Mouse (Mus musculus): ENCODE measurements around the gene Mtfp1. TPM values are rescaled to one million over a fixed set of nuclear protein-coding genes. Genes with fewer than 3 reads are reported as not detected.
"Not testable (repeated sequence)": the region's sequence is repeated elsewhere in the genome, so short reads cannot be mapped to it uniquely, and the experiment has no call there.

Mtfp1 gene
- total RNA-seq (2022): 10 to 100 TPM; 37.5 to 49.4 (median 44.0) TPM

DNA sequence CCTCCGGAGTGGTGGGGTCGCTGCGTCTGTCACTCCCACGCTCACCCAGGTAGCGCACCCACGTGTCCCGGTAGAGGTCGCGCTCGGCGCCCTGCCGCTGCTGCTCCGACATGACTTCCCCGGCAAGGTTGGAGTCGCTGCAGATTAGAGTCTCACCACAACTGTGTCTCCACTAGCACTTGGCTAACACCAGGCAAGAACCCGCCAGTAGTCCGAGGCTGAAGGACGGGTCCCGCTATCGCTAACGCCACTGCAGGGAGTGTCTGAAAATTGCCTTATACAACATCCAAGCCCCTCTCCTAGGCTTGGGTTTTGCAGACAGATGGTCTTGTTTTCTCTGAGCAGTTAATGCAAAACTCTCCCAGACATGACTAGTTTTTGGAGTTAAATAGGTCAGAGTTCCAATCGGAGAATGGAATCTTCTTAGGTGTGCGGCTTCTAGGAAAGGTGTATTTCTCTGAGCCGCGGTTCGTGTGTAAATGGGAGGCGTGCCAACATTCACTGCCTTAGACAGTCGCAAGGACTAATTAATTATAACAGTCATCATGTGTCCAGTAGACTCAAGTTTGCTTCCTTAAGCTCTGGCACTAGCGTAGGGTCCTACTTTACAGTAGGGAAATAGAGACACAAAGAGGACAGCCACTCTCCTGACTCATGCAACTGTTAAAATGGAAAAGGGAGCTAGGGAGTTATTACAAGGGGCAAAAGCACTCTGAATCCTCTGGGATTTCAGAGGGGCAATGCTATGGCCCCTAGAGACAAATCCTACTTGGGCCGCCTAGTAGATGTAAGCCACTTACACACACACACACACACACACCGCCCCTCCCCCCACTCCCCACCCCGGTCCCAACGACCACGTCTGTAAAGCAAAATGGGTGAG is at the start of gene Mtfp1:
Gene Mtfp1 (minus strand): TSS at position 275 of the 883 bp plus-strand sequence.
- DNase-seq (ENCODE audit: low spot score in 2 of 2): peak; percentile 32 to 44

DNA sequence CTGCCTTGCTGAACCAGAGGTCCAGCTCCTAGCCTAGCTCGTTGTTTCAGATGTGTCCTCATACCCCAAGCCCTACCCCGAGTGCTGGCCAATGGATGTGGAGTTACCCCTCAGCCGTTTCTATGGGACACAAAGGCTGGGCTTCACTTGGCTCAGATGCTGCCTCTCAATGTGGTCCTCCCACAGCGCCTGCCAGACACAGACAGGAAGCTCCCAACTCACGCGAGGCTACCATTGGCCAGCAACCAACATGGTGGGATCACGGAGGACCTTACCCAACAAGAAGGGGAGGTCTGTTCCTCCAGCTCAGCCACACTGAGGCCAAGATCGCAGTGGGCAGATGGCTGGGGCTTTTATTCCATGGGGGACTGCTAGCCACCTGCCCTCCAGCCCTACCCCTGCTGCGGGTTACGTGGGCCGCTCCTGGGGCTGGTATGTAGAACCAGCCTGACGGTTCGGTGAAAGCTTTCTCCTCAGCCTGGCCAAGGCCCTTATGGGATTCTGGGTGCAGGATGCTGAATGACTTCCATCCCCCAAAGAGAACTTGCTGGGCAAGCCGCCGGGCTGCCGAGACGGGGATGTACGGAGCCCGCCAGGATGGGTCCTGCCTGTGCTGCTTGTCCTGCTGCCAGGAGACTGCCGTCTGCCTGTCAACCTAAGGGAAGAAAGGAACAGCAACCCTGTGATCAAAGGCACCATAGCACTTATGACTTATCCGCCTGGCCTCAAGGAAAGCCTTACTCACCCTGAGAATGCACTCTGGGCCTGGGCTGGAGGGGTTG is 48.2 kb upstream of the Mtfp1 start:
- no peak for DNase-seq (ENCODE audit: low spot score in 2 of 2)

DNA sequence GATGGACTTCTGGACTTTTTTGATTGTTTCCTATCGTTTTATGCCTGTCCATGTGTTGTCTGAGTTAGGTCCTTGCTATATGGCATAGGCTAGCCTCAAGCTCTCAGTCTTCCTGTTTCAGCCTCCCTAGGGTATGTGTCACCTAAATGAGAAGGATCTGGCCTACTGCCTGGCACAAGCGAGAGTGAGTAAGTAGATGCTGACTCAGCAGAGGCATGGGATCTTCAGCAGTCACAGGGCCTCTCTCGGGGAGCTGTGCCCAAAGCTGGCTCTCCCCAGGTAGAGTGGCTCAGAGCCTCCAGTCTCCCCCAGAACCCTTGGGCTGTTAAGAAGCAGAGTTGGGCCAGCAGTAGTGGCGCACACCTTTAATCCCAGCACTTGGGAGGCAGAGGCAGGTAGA is 47.1 kb upstream of the Mtfp1 start:
- no peak for DNase-seq (ENCODE audit: low spot score in 2 of 2)

DNA sequence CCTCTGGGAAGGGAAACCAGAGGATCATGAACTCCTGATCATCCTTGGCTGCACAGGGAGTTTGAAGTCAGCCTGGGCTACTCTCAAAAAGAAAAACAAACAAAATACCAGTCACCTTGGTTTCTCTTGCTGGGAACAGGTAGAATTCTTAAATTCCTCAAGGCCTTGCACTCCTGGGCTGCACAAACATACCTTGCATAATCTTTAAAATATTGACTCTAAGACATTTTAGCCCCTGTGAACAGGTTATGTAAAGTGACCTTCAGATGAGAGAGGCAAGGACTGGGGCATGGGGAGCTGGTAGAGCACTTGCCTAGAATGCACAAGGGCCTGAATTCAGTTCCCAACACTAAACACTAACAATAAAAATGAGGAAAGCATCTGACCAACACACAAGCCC is 46.3 kb upstream of the Mtfp1 start:
- DNase-seq (ENCODE audit: low spot score in 2 of 2): no peak

DNA sequence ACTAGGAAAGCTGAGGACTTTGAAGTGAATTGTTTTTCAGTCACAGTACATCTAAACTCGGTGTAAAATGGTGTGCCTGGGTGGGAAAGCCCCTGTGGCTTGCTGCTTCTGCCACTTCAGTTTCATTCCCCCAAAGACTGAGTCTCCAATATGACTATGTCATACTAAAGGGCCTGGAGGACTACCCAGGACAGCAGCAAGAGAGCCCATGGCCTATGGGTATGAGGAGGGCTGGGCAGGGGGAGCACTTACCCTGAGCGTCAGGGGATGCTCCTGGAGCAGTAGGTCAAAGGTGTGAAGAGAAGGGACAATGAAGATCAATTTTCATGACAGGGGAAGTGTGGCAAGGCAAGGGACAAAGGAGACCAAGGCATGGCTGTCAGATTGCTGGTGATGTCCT is 43.7 kb upstream of the Mtfp1 start:
- DNase-seq (ENCODE audit: low spot score in 2 of 2): no peak

DNA sequence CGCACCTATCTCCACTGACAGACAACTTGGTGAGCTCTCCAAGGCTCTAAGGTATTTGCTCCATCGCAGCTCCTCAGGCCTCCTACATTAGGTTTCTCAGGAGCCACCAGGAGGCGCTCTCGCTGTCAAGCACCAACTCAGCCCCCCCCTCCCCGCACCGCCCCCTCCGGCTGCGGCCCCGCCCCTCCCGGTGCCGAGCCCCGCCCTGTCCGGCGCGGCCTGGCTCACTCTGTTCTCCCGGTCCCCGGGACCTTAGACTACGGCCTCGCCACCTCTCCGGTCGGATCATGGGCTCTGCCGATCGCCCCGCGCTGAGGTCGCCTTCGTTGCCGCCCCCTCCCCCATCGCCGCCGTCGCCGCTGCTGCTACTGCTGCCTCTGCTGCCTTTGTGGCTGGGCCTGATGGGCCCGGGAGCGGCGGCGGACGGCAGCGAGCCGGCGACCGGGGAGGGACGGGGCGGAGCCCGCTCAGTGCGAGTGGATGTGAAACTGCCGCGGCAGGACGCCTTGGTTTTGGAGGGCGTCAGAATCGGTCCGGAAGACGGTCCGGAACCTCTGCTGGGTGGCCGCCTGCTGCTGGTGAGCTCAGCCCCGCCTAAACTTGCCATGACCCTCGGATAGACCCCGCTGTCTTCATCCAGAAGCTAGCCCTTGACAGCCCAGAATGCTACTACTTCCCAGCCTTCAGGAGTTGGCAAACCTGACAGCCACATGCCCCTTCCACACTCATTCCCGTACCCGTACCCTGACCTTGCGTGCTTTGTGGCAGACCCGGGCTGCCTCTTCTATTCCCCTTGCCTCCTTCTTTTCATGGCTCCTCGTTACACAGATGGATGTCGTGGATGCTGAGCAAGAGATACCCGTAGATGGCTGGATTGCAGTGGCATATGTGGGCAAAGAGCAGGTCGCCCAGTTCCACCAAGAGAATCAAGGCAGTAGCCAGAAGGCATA is 40.0 kb upstream of the Mtfp1 start, which contains the start of gene Rnf215:
Gene Rnf215 (plus strand): TSS at position 217 of the 950 bp plus-strand sequence.
- peak; percentile 72 to 77 for DNase-seq (ENCODE audit: low spot score in 2 of 2)

DNA sequence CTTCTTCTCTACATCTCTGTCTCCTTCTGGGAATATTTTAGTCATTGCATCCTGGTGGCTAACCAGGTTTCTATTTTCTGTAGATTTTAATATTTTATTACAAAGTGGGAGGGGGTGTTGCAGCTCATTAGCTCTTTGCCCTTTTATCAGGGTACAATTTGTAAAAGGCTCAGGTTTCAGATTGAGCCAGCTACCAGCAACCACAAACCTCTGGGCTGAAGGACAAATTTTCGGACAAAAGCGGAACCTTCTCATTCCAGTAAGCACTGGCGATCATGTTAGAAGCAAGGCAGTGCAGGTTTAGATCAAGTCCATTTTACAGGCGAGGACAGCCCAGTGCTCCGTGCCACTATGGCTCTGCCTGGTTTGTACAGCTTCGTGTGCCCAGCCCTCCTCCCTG is 39.2 kb upstream of the Mtfp1 start:
- DNase-seq (ENCODE audit: low spot score in 2 of 2): no peak

DNA sequence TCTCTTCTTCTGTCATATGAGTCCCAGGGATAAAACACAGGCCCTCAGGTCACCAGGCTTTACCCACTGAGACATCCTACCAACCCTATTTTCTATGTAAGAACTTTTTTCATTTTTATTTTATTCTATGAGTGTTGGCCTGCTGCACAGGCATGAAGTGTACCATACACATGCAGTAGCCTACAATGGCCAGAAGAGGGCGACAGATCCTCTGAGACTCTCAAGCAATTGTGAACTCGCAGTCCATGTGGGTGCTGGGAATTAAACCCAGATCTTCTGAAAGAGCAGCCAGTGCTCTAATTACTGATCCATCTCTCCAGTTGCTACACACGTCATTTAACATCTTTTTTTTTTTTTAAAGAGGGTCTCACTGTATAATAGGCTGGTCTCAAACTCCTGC is 38.2 kb upstream of the Mtfp1 start:
- DNase-seq (ENCODE audit: low spot score in 2 of 2): no peak

DNA sequence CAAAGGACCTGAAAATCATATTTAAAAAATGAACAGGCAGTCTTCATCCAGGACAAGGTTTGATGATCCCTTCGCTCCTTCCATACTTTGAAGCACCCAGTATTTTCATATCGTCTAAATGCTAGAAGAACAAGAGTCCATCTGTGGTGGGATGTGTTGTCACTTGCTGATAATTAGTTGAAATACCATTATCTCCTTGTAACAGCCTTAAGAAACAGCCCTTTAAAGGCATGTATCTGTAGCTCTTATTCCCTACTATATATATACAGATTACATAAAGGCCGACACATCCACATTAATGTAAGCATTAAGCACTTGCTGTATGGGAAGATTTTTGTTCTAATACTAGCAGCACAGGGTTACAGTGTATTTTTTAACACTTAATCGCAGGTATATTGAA is 33.2 kb upstream of the Mtfp1 start:
- not testable (repeated sequence) for DNase-seq (ENCODE audit: low spot score in 2 of 2)

DNA sequence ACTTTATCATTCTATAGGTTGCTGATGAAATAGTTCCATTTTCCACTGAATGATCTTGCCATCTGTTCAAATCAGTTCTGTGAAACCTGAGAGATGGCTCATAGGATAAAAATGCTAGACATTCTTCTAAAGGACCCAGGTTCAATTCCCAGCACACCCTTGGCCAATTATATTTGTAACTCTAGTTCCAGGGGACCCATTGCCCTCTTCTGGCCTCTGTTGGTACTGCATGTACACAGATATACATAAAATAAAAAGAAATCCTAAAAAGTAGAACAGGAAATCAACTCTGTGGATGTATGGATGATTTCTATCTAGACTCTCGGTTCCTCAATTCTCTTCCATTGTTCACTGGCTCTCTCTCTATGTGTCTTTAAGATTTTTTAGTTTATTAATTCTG is 31.8 kb upstream of the Mtfp1 start:
- DNase-seq (ENCODE audit: low spot score in 2 of 2): no peak

DNA sequence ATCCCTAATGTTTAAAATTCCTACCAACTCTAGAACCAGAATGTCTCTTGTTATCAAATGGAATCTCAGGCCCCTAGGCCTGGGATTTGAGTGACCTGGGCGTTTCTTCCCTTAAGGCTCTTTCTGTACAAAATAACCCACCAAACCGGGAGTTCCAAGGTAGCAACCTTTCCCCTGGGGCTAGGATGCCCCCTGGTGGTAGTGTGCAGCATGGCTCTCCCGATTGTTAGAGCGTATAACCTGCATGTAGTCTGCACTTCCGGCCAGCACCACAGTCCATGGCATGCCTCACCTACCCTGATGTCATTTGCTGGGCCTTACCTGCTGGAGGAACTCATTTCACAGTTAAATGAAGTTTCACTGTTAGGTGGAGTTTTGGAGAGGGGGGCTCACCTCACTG is 28.7 kb upstream of the Mtfp1 start:
- DNase-seq (ENCODE audit: low spot score in 2 of 2): no peak

DNA sequence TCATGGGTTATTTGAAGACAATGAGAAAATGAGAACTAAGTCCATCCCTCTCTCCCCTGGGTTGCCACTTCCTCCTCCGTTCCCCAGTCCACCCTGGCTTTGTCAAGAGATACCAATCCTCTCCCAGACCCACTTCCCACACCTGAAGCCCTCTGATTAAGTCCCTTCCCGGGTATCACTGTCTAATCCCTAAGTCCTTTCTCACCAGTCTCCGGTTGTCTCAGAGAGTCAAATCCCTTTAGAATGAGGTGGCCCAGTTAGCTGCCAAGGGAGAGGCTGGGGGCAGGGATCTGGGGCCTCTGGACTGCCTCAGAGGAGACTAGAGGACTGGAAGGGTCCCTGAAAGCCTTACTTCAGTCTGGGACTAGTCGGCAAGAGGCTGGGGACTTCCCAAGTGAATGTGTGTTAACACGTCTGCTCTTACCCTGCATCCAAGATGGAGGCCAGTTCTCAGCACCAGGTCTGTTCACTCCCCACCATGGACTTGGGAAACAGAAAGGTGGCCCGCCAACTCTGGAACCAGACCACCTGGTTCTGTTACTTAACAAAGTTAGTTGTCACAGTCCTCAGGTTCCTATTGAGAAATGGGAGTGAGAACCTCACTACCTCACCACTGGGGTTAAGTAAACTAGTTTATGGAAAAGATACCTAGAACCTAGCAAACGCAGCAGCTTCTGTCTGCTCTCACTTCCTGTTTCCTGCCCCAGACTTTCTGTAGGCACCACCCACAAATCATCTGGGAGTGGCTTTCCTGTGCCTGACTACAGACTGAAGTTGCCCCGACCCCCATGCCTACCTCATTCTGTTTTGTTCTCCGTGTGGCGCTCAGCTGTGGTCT is 27.7 kb upstream of the Mtfp1 start, which contains the start of gene Sec14l2:
Gene Sec14l2 (minus strand): TSS at position 674 of the 838 bp plus-strand sequence.
- no peak for DNase-seq (ENCODE audit: low spot score in 2 of 2)

DNA sequence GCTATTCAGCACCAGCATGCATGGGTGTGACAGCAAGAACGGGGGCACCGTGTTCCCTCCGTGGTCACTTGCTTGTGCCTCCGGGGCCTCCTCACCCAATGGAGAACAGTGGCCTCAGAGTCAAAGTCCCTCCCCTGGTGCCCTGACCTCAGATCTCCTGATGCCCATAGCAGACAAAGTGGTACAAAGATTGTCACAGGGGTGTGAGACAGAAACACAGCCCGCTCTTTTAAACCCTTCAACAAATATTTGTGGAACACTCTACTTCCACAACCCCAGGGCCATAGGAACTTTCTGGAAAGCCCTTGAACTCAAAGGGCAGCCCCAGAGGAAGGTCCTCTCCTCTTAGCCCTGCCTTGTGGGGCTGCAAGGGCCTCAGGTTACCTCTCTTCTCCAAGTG is 27.0 kb upstream of the Mtfp1 start:
- no peak for DNase-seq (ENCODE audit: low spot score in 2 of 2)

DNA sequence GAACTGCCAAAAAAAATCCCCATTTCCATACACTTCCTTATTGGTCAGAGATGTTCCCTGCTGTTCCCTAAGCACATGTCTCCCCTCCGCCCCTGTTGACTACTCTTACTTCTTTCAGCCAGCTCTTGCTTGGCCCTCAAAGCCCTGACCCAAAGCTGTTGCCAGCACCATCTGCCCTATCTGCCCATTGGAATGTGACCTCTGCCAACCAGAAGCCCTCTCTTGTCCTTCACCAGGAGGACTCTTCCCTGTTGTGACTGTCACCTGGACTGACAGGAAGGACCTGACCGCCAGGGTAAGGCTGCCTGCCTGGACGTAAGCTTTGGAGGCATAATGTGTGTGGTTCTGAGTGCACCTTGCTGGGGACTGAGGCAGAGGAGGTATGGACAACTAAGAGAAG is 26.4 kb upstream of the Mtfp1 start:
- DNase-seq (ENCODE audit: low spot score in 2 of 2): no peak

DNA sequence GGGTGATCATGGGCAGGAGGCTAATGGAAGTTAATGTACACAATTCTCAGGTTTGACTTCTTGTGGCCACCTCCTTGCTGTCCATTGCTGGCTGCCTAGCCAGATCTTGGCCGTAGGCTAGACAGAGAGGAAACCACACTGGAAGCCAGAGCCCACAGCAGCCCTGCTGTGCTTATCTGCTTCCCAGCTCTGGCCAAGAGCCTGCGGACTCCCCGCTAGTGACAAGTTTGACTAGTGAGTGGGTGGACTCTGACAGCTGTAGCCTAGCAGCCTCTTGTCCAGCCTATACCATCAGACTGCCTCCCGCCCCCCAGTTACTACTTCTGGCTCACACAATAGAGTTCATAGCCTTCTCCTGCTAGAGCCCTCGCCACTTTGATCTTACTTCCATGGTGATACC is 24.4 kb upstream of the Mtfp1 start:
- DNase-seq (ENCODE audit: low spot score in 2 of 2): no peak

DNA sequence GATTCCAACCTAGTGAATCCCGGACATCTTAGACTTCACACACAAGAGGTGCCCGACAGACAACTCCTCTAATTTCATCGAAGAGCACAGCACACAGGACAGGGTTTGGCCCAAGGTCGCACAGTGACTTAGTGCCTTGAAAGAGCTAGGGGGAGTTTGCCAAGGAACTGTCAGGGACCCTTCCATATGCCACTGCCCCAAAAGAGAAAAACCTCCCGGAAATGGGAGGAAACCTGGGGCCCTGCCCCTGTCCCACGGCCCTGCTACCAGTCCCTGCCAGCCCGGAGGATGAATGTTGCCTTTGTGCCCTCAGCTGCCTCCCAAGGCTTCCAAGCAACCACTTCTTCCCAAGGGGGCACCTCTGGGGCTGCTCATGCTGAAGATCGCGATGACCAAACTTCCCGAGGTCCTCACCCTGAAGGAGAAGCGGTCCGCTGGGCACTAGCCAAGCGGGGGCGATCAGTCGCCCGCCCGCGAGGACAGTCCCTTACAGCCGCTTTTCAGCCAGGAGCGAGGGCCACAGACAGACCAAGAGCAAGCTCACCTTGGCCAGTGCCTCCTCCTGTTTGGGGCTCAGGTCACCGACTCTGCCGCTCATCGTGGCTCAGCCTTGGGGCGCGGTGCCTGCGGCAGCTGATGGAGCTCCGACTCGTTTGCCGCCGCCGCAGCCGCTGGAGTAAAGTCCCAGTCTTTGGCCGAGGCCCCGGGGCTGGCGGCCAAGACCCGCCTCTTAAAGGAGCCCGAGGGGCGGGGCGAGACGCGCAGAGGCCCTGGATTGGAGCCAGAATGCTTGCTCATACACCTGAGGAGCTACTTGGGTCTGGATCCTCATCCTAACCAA is 23.1 kb upstream of the Mtfp1 start:
- DNase-seq (ENCODE audit: low spot score in 2 of 2): peak in 1 of 2 experiments; percentile 38

DNA sequence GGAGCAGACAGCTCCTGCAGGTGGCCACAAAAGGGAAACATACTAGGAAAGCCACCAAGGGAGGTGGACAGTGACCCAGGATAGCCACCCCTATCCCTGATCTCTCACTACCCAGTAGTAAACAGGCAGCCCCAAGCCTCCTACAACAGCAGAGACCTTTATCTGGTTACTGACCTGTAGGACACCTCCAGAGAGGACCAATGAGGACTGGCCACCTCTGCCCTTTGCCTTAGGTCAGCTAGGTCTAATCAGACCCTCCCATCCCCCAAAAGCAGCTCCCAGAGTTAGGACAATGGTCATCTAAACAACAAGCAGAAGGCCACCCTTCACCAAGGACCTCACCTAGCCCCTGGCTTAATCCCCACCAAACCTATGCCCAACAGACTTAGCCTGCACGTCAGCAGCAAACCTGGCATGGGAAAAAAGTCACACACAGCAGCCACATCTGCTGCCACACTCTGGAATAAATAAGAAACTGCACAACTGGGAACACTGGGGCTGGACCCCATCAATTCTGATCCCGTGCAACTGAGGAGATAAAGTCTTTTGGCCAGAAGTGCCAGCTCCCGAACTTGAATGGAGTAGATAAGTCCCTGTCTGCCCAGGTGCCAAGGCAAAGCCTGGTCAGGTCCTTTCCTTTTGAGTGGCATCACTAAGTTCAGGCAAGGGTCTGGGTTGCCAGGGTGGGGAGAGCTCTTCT is 22.3 kb upstream of the Mtfp1 start:
- no peak for DNase-seq (ENCODE audit: low spot score in 2 of 2)

DNA sequence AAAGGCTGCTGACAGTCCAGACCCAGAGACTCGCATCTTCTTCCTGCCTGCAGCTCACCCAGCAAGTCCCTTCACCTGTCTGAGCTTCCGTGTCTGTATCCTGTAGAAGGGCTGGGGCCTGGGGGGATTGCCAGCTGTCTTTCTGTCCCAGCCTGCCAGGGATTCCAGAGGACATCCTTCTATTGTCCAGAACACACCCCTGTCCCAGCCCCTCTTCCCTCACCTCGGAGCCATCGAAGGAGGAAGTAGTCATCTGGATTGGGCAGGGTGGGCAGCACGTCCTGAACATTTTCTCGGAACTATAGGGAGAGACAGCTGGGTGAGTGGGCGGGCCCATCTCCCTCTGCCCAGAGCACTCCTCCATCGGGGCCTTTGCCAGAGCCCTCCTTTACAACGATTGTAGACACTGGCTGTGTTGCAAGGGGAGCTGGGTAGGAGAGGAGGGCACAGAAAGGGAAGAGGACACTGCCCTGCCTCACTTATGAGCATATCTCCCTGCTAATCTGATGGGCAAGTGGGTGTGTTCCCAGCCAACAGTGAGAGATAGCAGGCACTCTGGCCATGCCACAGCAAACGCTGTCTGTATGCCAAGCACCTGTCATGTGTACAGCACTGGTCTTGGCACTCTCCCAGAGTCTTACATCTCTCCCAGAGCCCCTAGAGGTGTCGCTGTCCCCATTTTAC is 21.4 kb upstream of the Mtfp1 start:
- DNase-seq (ENCODE audit: low spot score in 2 of 2): no peak

All from gastrocnemius, adult 8-10 months (tissue).